Mouse (Mus musculus): ENCODE data around the gene Gm49776.

DNA sequence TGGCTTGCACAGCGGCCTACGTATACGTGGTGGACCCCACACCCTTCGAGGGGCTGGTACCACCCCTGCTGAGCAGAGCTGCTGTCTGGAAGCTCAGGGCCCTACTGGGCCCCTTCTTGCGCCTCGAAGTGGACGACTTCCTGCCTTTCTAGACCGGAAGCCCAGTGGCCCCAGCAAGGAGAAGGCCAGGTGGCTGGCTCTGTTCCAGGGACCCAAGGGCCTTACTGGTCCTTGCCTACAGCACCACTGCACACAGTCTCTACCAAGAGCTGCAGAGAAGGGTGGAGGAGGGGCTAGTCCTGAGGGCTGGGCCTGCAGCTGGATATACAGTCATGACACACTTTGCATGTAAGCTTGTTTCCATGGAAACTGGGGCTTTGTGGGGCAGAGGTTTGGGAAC is 38.1 kb downstream of the Gm49776 start:
- TF ChIP-seq POLR2A (IDR thresholded peaks at IDR 0.05; ENCODE audit: borderline replicate concordance, insufficient read depth, low read length) = no peak
- TF ChIP-seq CTCF (IDR thresholded peaks at IDR 0.05; ENCODE audit: borderline replicate concordance, insufficient read depth, low read depth, low read length) = no peak

Data from cerebellum, adult 2 months (tissue).